Mouse (Mus musculus) monocyte, adult 2 months (primary cell): ENCODE results near the gene Dysf.

Experiments used
- DNase-seq, 2 experiments: peaks; one replicate each; pipeline ENCODE4 v3.0.0; 2022; ENCODE audit warnings: low spot score in 2 of 2, low read depth in 1 of 2

The Dysf gene

GRCm38 (mm10) chr6:84050238-84050637 is 41.8 kb downstream of the Dysf start:
- DNase-seq: no peak

GRCm38 (mm10) chr6:84051032-84051431 is 42.6 kb downstream of the Dysf start:
- no peak for DNase-seq

GRCm38 (mm10) chr6:84053874-84054530 is 45.6 kb downstream of the Dysf start:
- DNase-seq: no peak

- DNase-seq: no peak
Measured at GRCm38 (mm10) chr6:84055619-84056018, 47.2 kb downstream of the Dysf start.

- no peak for DNase-seq
Measured at GRCm38 (mm10) chr6:84057216-84057615, 48.8 kb downstream of the Dysf start.

GRCm38 (mm10) chr6:84058671-84059141 is 50.3 kb downstream of the Dysf start:
- no peak for DNase-seq

- no peak for DNase-seq
Measured at GRCm38 (mm10) chr6:84059771-84060414, 51.5 kb downstream of the Dysf start.

GRCm38 (mm10) chr6:84061328-84061727 is 52.9 kb downstream of the Dysf start:
- DNase-seq: no peak

GRCm38 (mm10) chr6:84062541-84062940 is 54.2 kb downstream of the Dysf start:
- DNase-seq: no peak

GRCm38 (mm10) chr6:84068236-84068635 is 59.8 kb downstream of the Dysf start:
- DNase-seq: no peak

- DNase-seq: no peak
Measured at GRCm38 (mm10) chr6:84070251-84070650, 61.9 kb downstream of the Dysf start.

- DNase-seq: no peak
Measured at GRCm38 (mm10) chr6:84072574-84072973, 64.2 kb downstream of the Dysf start.

GRCm38 (mm10) chr6:84078172-84078571 is 69.8 kb downstream of the Dysf start:
- no peak for DNase-seq

GRCm38 (mm10) chr6:84080631-84081030 is 72.2 kb downstream of the Dysf start:
- no peak for DNase-seq

GRCm38 (mm10) chr6:84084757-84085156 is 76.4 kb downstream of the Dysf start:
- DNase-seq: no peak

- DNase-seq: no peak
Measured at GRCm38 (mm10) chr6:84093473-84093872, 85.1 kb downstream of the Dysf start.

- DNase-seq: no peak
Measured at GRCm38 (mm10) chr6:84094536-84094935, 86.1 kb downstream of the Dysf start.

GRCm38 (mm10) chr6:84094998-84095397 is 86.6 kb downstream of the Dysf start:
- peak in 1 of 2 experiments; percentile 19 for DNase-seq

- no peak for DNase-seq
Measured at GRCm38 (mm10) chr6:84095882-84096281, 87.5 kb downstream of the Dysf start.

- no peak for DNase-seq
Measured at GRCm38 (mm10) chr6:84102002-84102401, 93.6 kb downstream of the Dysf start.

- DNase-seq: no peak
Measured at GRCm38 (mm10) chr6:84105148-84106022, 97.0 kb downstream of the Dysf start.

GRCm38 (mm10) chr6:84106082-84106481 is 97.7 kb downstream of the Dysf start:
- no peak for DNase-seq
